In genomic region chr17:5885474-5885873, GRCm38 (mm10) we compare ENCODE assay signal across 7 mouse cellular contexts. TPM values are rescaled to one million over a fixed set of nuclear protein-coding genes. Genes with fewer than 3 reads are reported as not detected.
DNase-seq lines count a peak whose midpoint lies in the region; ATAC-seq and TF ChIP-seq lines count a peak whose summit lies in the region.

No protein-coding gene starts in this region.

- peak overlapping the region; percentile 21; the same call in 1 of the 2 replicates for H3K4me2 ChIP-seq in heart, postnatal 0 days (ENCODE audit: low read depth, low read length)
- H3K4me2 ChIP-seq in stomach, embryonic 16.5 days (ENCODE audit: low read depth, low read length) = no peak overlapping the region

- H3K36me3 ChIP-seq in heart, postnatal 0 days (replicated peaks; ENCODE audit: control insufficient read depth, insufficient read depth, low read length) = peaks cover 5% of the 10 kb centered on the region; the same call in 1 of the 2 replicates
- 0 out of 2 replicates have a peak, but pooled peaks cover 6% of the 10 kb centered on the region for H3K36me3 ChIP-seq in stomach, embryonic 16.5 days (ENCODE audit: control insufficient read depth, insufficient read depth, low read length)

- peak overlapping the region; percentile 64 for H3K27ac ChIP-seq in heart, postnatal 0 days (ENCODE audit: low read depth)
- peak overlapping the region; percentile 64; the same call in 1 of the 2 replicates for H3K27ac ChIP-seq in stomach, embryonic 16.5 days (ENCODE audit: low read length)

- TF ChIP-seq EP300 in heart, postnatal 0 days (IDR thresholded peaks at IDR 0.05; ENCODE audit: low read depth) = no peak

- 2% methylated on average over 8 of the region's 8 CpGs for WGBS in heart, postnatal 0 days
- WGBS in stomach, embryonic 16.5 days = 22% methylated on average over 8 of the region's 8 CpGs

- H3K27me3 ChIP-seq in heart, postnatal 0 days (ENCODE audit: control insufficient read depth, insufficient read depth, low read length) = no peaks in the 10 kb centered on the region
- no peaks in the 10 kb centered on the region for H3K27me3 ChIP-seq in stomach, embryonic 16.5 days (ENCODE audit: control insufficient read depth, insufficient read depth, low read length)

- 0 out of 2 replicates have a peak, but pooled peaks have one; percentile 12 for TF ChIP-seq CTCF in heart, postnatal 0 days (IDR thresholded peaks at IDR 0.05; ENCODE audit: low read depth)

- H3K9ac ChIP-seq in heart, postnatal 0 days (replicated peaks; ENCODE audit: low read depth, low read length) = no peak overlapping the region
- no peak overlapping the region; the same call in 1 of the 2 replicates for H3K9ac ChIP-seq in stomach, embryonic 16.5 days (ENCODE audit: low read length)

- peak; percentile 34 for ATAC-seq in CD4-positive, CD25-positive, alpha-beta regulatory T cell, adult 4 months
- ATAC-seq in common myeloid progenitor, adult 5-6 weeks (replicated peaks; ENCODE audit: low read depth, poor library complexity, severe bottlenecking) = peak; percentile 91
- peak; percentile 62 for ATAC-seq in heart, postnatal 0 days (ENCODE audit: insufficient read depth, low read depth)
- ATAC-seq in stomach, embryonic 16.5 days (ENCODE audit: insufficient read depth, low FRiP score) = 0 out of 2 replicates have a peak, but pooled peaks have one; percentile 60

- H3K4me3 ChIP-seq in heart, postnatal 0 days (ENCODE audit: low read depth, low read length) = no peak overlapping the region
- H3K4me3 ChIP-seq in stomach, embryonic 16.5 days (replicated peaks; ENCODE audit: low read length) = no peak overlapping the region

- peaks cover 17% of the 10 kb centered on the region for H3K4me1 ChIP-seq in heart, postnatal 0 days (ENCODE audit: control insufficient read depth, insufficient read depth)
- peaks cover 9% of the 10 kb centered on the region for H3K4me1 ChIP-seq in stomach, embryonic 16.5 days (ENCODE audit: control insufficient read depth, insufficient read depth, low read length)

- peak; percentile 80 for DNase-seq in Muller cell, postnatal 12 days (ENCODE audit: inconsistent ontology term)
- peak; percentile 50 for DNase-seq in heart, postnatal 0 days (ENCODE audit: low spot score)
- DNase-seq in kidney, postnatal 10 days = peak; percentile 92
- DNase-seq in lung, postnatal 14 days = peak; percentile 79

- H3K9me3 ChIP-seq in heart, postnatal 0 days (replicated peaks; ENCODE audit: control insufficient read depth, low read length) = no peaks in the 10 kb centered on the region
- no peaks in the 10 kb centered on the region for H3K9me3 ChIP-seq in stomach, embryonic 16.5 days (replicated peaks; ENCODE audit: control insufficient read depth, low read length)

RNA-seq across cellular contexts. Expression of gene Snx9, which starts 44.3 kb away (rescaled TPM):
- polyA plus RNA-seq in CD4-positive, CD25-positive, alpha-beta regulatory T cell, adult 4 months (2017; shearing (Covaris generic)) = 1 to 10 TPM; 4.3 to 4.9 TPM
- 28.0 and 36.5 TPM in 2 replicates for total RNA-seq in common myeloid progenitor, adult 5-6 weeks (2017)
- total RNA-seq in heart, postnatal 0 days (2014; rRNA removed; ENCODE audit: low replicate concordance) = 21.0 and 25.7 TPM in 2 replicates
- 16.0 and 16.6 TPM in 2 replicates for polyA plus RNA-seq in heart, postnatal 0 days (2015; fragmentation: Nextera tagmentation; extraction: Ambion mirVana)
- polyA plus RNA-seq in stomach, embryonic 16.5 days (2015; fragmentation: Nextera tagmentation; extraction: Ambion mirVana) = 28.2 and 31.3 TPM in 2 replicates

RNA-seq across cellular contexts. Expression of gene Synj2, which starts 55.6 kb away (rescaled TPM):
- 10 to 100 TPM; 11.3 to 19.9 TPM for polyA plus RNA-seq in CD4-positive, CD25-positive, alpha-beta regulatory T cell, adult 4 months (2017; shearing (Covaris generic))
- 9.5 and 10.3 TPM in 2 replicates for total RNA-seq in common myeloid progenitor, adult 5-6 weeks (2017)
- 14.7 and 15.9 TPM in 2 replicates for total RNA-seq in heart, postnatal 0 days (2014; rRNA removed; ENCODE audit: low replicate concordance)
- polyA plus RNA-seq in heart, postnatal 0 days (2015; fragmentation: Nextera tagmentation; extraction: Ambion mirVana) = 4.1 and 4.8 TPM in 2 replicates
- polyA plus RNA-seq in stomach, embryonic 16.5 days (2015; fragmentation: Nextera tagmentation; extraction: Ambion mirVana) = 6.4 and 6.7 TPM in 2 replicates

Comparison
In these comparisons a context has a peak if more than half of its experiments do, and no peak if none do; other contexts are left out.
1. ATAC-seq: peak in every context shown above with its lines; median percentile 91 in common myeloid progenitor, adult 5-6 weeks; 62 in heart, postnatal 0 days; 60 in stomach, embryonic 16.5 days; 34 in CD4-positive, CD25-positive, alpha-beta regulatory T cell, adult 4 months.